Mouse (Mus musculus): ENCODE data around the gene Gli1. TPM values are rescaled to one million over a fixed set of nuclear protein-coding genes. Genes with fewer than 3 reads are reported as not detected.

Gene Gli1
- polyA plus RNA-seq, 1 experiment from 2014 or later = 2.0 TPM

DNA sequence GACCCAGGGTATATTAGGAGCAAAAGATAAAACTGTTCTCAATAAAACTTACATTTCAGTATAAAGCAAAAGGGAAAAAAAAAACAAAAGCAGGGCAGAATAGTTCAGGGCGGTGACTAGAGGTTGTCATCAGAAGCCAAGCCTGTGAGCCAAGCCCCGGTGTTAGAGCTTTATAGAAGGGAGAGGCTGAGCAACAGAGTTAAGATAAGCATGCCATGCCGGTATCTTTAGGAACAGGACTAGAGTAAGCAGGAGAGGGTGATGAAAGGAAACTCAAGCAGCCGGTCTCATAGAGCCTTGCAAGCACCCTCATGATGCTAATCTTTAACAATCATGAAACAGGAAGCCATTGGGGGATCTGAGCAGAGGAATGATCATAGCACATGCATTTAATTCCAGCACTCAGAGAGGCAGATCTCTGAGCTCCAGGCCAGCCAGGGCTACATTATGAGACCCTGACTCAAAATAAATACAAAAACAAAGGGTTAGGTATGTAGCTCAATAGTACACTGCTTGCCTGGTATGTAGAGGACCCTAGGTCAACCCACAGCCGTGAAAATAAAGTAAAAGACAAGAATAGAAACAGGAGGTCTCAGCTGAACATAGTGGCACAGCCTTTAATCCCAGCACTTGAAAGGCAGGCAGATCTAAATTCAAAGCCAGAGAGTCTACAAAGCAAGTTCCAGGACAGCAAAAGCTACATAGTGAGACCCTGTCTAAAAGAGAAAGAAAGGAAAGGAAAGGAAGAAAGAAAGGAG lies 49.7 kb downstream of the Gli1 start:
- Histone ChIP-seq H3K9me3 (ENCODE audit: control insufficient read depth) (no peaks in the 10 kb centered on the region), H3K36me3 (ENCODE audit: control insufficient read depth, insufficient read depth) (peaks cover 41% of the 10 kb centered on the region), H3K4me1 (replicated peaks; ENCODE audit: control insufficient read depth, insufficient read depth, low read length) (peaks cover 19% of the 10 kb centered on the region), H3K4me3 (ENCODE audit: low read depth, low read length) (peak overlapping the region; percentile 69), H3K4me2 (replicated peaks; ENCODE audit: low read depth) (peak overlapping the region; percentile 75), H3K27ac (ENCODE audit: low read depth, low read length) (no peak overlapping the region; the same call in 1 of the 2 replicates), H3K27me3 (replicated peaks; ENCODE audit: control insufficient read depth, insufficient read depth, low read length) (no peaks in the 10 kb centered on the region), H3K9ac (ENCODE audit: low read depth, low read length) (peak overlapping the region; percentile 64)
- no peak for ATAC-seq
- no peak for TF ChIP-seq CTCF (IDR thresholded peaks at IDR 0.05; ENCODE audit: low read depth)
- 16% methylated on average over 5 of the region's 5 CpGs for WGBS

DNA sequence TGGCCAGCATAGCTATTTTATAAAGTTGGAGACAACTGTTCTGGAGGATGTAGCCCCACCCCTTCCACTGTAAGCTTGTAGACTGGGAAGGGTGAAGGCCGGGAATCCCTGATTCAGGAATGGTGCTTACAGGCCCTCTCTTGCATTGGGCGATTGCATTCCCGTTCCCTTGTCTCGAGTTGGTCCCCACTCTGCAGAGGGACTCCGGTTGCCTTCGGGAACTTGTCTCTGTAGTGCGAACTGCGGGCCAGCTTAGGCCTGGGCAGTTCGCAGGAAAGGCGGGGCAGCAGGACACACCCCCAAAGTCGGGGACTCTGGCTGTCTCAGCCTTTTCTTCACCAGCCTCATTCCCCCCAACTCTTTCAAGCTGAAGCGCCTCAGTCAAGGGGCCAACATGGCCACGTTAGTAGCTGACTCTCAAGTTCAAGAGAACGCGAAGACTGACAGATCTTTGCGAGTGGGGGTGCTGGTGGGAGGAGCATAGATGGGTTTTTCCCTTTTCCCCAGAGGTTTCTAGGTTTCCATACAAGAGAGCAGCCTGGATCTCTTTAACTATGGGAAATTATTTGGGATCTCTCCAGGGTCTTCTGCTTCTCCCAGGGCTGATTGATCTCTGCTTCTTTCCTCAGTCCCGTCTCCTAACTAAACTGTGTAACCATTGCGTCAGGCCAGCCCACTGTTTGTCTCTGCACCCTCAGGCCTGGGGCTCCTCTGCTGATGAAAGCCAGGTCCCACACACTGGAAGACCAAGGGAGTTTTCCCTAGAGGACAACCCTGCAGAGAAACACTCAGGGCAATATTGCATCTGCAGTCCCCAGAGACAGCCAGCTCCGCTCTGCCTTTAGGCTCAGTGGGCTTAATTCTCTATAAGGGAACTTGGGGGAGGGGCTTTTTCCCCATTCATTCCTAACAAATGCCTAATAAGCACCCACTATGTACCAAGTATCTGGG lies 50.6 kb downstream of the Gli1 start:
- peak overlapping the region; percentile 69 for H3K4me3 ChIP-seq (ENCODE audit: low read depth, low read length)
- H3K9me3 ChIP-seq (ENCODE audit: control insufficient read depth) = no peaks in the 10 kb centered on the region
- H3K36me3 ChIP-seq (ENCODE audit: control insufficient read depth, insufficient read depth) = peaks cover 37% of the 10 kb centered on the region
- H3K27me3 ChIP-seq (replicated peaks; ENCODE audit: control insufficient read depth, insufficient read depth, low read length) = no peaks in the 10 kb centered on the region
- no peak for TF ChIP-seq CTCF (IDR thresholded peaks at IDR 0.05; ENCODE audit: low read depth)
- peak; percentile 20 for ATAC-seq
- H3K27ac ChIP-seq (ENCODE audit: low read depth, low read length) = peak overlapping the region; percentile 99
- WGBS = 2% methylated on average over 19 of the region's 19 CpGs
- peak overlapping the region; percentile 64 for H3K9ac ChIP-seq (ENCODE audit: low read depth, low read length)
- peaks cover 25% of the 10 kb centered on the region for H3K4me1 ChIP-seq (replicated peaks; ENCODE audit: control insufficient read depth, insufficient read depth, low read length)
- peak overlapping the region; percentile 75 for H3K4me2 ChIP-seq (replicated peaks; ENCODE audit: low read depth)

DNA sequence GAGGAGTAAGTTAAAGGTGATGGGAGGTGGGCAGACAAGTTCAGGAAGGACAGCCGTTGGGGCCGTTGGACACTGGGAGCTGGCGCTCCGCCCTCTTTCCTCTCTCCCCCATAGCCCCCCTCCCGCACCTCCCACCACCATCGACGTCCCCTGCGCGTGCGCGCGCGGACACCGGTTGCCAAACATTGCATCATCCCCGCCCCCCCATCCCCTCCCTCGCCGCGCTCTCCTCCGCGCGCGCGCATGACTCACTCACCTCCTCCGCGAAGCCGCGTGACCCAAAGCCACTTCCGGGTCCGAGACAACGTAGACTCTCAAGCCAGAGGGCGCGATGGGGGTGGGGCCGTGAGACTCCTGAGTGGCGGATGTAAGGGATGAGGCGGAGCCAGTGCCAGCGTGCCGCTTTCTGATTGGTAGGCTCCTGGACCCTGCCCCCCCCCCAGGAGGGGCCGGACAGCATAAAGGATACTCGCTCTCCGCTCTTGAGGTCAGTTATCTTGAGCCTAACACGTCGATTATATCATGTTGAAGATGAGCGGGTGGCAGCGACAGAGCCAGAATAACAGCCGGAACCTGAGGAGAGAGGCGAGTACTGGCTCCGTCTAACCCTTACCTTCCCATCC lies 51.4 kb downstream of the Gli1 start:
- peak; percentile 40; the same call in 1 of the 2 replicates for TF ChIP-seq CTCF (IDR thresholded peaks at IDR 0.05; ENCODE audit: low read depth)
- peak; percentile 81 for ATAC-seq
- H3K4me3 ChIP-seq (ENCODE audit: low read depth, low read length) = peak overlapping the region; percentile 69
- H3K4me2 ChIP-seq (replicated peaks; ENCODE audit: low read depth) = peak overlapping the region; percentile 75
- peaks cover 37% of the 10 kb centered on the region for H3K36me3 ChIP-seq (ENCODE audit: control insufficient read depth, insufficient read depth)
- peak overlapping the region; percentile 99 for H3K27ac ChIP-seq (ENCODE audit: low read depth, low read length)
- H3K27me3 ChIP-seq (replicated peaks; ENCODE audit: control insufficient read depth, insufficient read depth, low read length) = no peaks in the 10 kb centered on the region
- no peaks in the 10 kb centered on the region for H3K9me3 ChIP-seq (ENCODE audit: control insufficient read depth)
- peak overlapping the region; percentile 72 for H3K9ac ChIP-seq (ENCODE audit: low read depth, low read length)
- peaks cover 25% of the 10 kb centered on the region for H3K4me1 ChIP-seq (replicated peaks; ENCODE audit: control insufficient read depth, insufficient read depth, low read length)
- WGBS = under 1% methylated on average over 36 of the region's 47 CpGs

DNA sequence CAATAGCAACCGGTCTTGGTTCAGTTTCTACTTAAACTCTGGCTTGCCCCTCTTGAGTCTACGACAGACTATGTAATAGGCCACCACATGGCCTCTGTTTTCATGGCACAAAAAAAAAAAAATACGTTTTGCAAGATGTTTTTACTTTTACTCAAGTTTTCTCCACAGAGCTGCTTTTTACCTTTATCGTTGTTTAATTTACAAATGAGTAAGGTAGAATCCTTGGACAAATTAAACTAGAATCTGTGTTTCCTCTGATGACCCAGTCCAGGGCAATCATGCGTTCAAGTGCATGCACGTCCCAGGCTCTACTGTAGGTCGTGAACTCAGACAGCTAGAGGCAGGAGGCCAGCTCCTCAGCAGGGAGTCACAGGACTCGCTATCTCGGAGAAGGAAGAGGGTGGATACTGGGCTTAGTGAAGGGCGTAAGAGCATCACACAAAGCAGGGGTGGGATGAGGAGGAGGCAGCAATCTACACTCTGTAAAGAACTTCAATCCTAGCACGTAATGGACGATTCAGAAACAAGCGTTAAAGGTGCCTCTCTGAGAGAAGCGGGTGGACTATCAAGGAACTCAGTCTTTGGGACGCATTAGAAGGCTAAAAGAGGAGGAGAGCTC lies 52.1 kb downstream of the Gli1 start:
- WGBS = under 1% methylated on average over 15 of the region's 15 CpGs
- ATAC-seq = peak; percentile 41
- H3K4me1 ChIP-seq (replicated peaks; ENCODE audit: control insufficient read depth, insufficient read depth, low read length) = peaks cover 25% of the 10 kb centered on the region

DNA sequence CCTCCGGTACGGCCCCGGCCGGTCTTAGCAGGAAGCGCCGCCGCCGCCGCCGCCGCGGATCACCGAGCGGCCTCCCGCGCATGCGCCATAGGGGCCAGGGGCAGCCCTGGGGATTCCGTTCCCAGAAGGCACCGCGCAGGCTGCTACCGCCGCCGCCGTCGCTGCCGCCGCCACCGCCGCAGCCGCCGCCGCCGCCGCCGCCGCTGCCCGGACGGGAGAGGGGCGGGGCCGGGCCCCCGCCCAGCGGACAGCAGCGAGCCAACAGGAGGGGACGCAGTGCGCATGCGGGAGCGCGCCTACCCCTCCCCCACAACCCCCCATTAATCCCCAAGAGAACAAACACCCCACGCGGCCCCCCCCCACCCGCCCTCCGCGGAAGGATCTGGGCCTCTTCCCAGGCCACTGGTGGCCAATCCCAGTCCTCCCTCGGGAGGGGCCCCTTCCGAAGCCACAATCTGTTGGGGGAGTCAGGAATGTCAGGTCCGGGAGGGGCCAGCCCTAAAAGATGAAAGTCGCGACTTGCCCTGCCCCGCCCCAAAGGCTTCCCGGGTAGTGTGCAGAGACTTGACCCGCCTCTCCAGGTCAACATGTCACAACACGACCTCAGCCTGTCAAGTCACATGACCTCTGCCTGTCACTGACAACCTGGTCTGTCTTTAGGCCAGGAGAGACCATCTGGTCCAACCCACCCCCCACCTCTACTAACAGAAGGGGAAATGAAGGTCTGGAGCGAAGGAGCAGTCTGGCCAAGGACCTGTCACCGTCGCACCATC lies 52.8 kb downstream of the Gli1 start, which contains the start of gene Mbd6:
TSS of gene Mbd6 (minus strand) at position 219 of the 773 bp plus-strand sequence.
- Histone ChIP-seq H3K4me3 (ENCODE audit: low read depth, low read length) (peak within 1 kb of the TSS; percentile 71), H3K27me3 (replicated peaks; ENCODE audit: control insufficient read depth, insufficient read depth, low read length) (no peaks in the 10 kb centered on the region), H3K36me3 (ENCODE audit: control insufficient read depth, insufficient read depth) (peaks cover 37% of the 10 kb centered on the region), H3K9ac (ENCODE audit: low read depth, low read length) (peak within 1 kb of the TSS; percentile 72), H3K27ac (ENCODE audit: low read depth, low read length) (peak within 1 kb of the TSS; percentile 99), H3K4me1 (replicated peaks; ENCODE audit: control insufficient read depth, insufficient read depth, low read length) (peaks cover 25% of the 10 kb centered on the region), H3K9me3 (ENCODE audit: control insufficient read depth) (no peaks in the 10 kb centered on the region), H3K4me2 (replicated peaks; ENCODE audit: low read depth) (peak within 1 kb of the TSS; percentile 75)
- no peak for TF ChIP-seq CTCF (IDR thresholded peaks at IDR 0.05; ENCODE audit: low read depth)
- 1% methylated on average over 41 of the region's 65 CpGs for WGBS
- ATAC-seq = peak; percentile 51

More for the DNA sequence above, 52.1 kb downstream of the Gli1 start:
- Histone ChIP-seq H3K9ac (ENCODE audit: low read depth, low read length) (peak overlapping the region; percentile 72), H3K4me3 (ENCODE audit: low read depth, low read length) (peak overlapping the region; percentile 71), H3K27ac (ENCODE audit: low read depth, low read length) (peak overlapping the region; percentile 99), H3K9me3 (ENCODE audit: control insufficient read depth) (no peaks in the 10 kb centered on the region), H3K4me2 (replicated peaks; ENCODE audit: low read depth) (peak overlapping the region; percentile 75), H3K27me3 (replicated peaks; ENCODE audit: control insufficient read depth, insufficient read depth, low read length) (no peaks in the 10 kb centered on the region), H3K36me3 (ENCODE audit: control insufficient read depth, insufficient read depth) (peaks cover 37% of the 10 kb centered on the region)
- no peak for TF ChIP-seq CTCF (IDR thresholded peaks at IDR 0.05; ENCODE audit: low read depth)

Measured in intestine, postnatal 0 days (tissue).